Mouse (Mus musculus): ENCODE results near the gene Tspan18. TPM values are rescaled to one million over a fixed set of nuclear protein-coding genes. Genes with fewer than 3 reads are reported as not detected.
A peak's percentile ranks its signal among the peaks of the same experiment; 100 is the strongest.

Tspan18 gene
- polyA plus RNA-seq, 2 experiments = 2.2 to 2.3 TPM

- Histone ChIP-seq H3K27me3 (ENCODE audit: control insufficient read depth, insufficient read depth, low read length) (no peaks in the 10 kb centered on the region), H3K4me1 (replicated peaks; ENCODE audit: control insufficient read depth in 2 of 2, insufficient read depth in 2 of 2, low read length in 1 of 2) (no peaks in the 10 kb centered on the region), H3K4me2 (ENCODE audit: low read depth) (no peak overlapping the region), H3K9ac (replicated peaks) (no peak overlapping the region), H3K27ac (no peak overlapping the region), H3K9me3 (ENCODE audit: control insufficient read depth, low read length) (no peaks in the 10 kb centered on the region), H3K4me3 (ENCODE audit: insufficient read depth in 1 of 2, low read depth in 2 of 2, low read length in 2 of 2) (no peak overlapping the region), H3K36me3 (replicated peaks; ENCODE audit: control insufficient read depth, insufficient read depth, low read depth) (no peaks in the 10 kb centered on the region)
- WGBS (ENCODE audit: insufficient replicate concordance) = 35% methylated on average over 13 of the region's 13 CpGs
- peak in 2 of 3 experiments; percentile 19 to 29 for DNase-seq (ENCODE audit: low read depth in 3 of 3, low spot score in 3 of 3)
- no peak for ATAC-seq (ENCODE audit: insufficient read depth)
- TF ChIP-seq EP300 (IDR thresholded peaks at IDR 0.05; ENCODE audit: low read depth) (no peak), CTCF (IDR thresholded peaks at IDR 0.05; ENCODE audit: low read depth) (peak; percentile 97)
These were observed 134.8 kb downstream of the Tspan18 start for GRCm38 (mm10) chr2:93199531-93199974.

- ATAC-seq (ENCODE audit: insufficient read depth) = no peak
- TF ChIP-seq EP300 (IDR thresholded peaks at IDR 0.05; ENCODE audit: low read depth) (no peak), CTCF (IDR thresholded peaks at IDR 0.05; ENCODE audit: low read depth) (peak; percentile 95)
- H3K9me3 ChIP-seq (ENCODE audit: control insufficient read depth, low read length) = no peaks in the 10 kb centered on the region
These were observed 135.5 kb downstream of the Tspan18 start for GRCm38 (mm10) chr2:93198846-93199245.

DNA sequence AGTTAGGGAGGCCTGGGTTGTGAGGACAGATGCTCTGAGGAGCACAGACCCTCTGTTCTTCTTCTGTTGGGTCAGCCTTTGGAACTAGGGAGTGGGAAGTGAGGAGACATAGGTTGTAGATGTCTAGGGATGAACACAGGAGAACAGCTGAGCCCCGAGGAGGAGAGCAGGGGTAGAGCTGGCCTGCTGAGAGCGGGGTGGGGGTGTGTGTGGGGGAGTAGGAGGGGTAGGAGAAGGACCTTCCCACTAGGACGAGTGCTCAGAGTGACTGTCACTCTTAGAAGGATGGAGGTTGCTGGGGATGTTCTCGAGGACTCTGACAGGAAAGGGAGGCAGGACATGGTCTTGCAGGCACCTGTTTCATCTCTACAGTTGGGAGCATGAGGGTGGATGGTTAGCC, 140.5 kb downstream of the Tspan18 start:
- Histone ChIP-seq H3K9ac (replicated peaks) (no peak overlapping the region), H3K36me3 (replicated peaks; ENCODE audit: control insufficient read depth, insufficient read depth, low read depth) (no peaks in the 10 kb centered on the region), H3K27ac (no peak overlapping the region), H3K4me2 (ENCODE audit: low read depth) (no peak overlapping the region), H3K4me1 (replicated peaks; ENCODE audit: control insufficient read depth in 2 of 2, insufficient read depth in 2 of 2, low read length in 1 of 2) (no peaks in the 10 kb centered on the region), H3K4me3 (ENCODE audit: insufficient read depth in 1 of 2, low read depth in 2 of 2, low read length in 2 of 2) (no peak overlapping the region), H3K27me3 (ENCODE audit: control insufficient read depth, insufficient read depth, low read length) (peaks cover 9% of the 10 kb centered on the region), H3K9me3 (ENCODE audit: control insufficient read depth, low read length) (no peaks in the 10 kb centered on the region)
- WGBS (ENCODE audit: insufficient replicate concordance) = 30% methylated on average over 4 of the region's 4 CpGs
- DNase-seq (ENCODE audit: low read depth in 3 of 3, low spot score in 3 of 3) = no peak
- no peak for ATAC-seq (ENCODE audit: insufficient read depth)
- TF ChIP-seq EP300 (IDR thresholded peaks at IDR 0.05; ENCODE audit: low read depth) = no peak
- no peak for TF ChIP-seq CTCF (IDR thresholded peaks at IDR 0.05; ENCODE audit: low read depth)

More at GRCm38 (mm10) chr2:93198846-93199245, 135.5 kb downstream of the Tspan18 start:
- Histone ChIP-seq H3K9ac (replicated peaks) (no peak overlapping the region), H3K4me1 (replicated peaks; ENCODE audit: control insufficient read depth in 2 of 2, insufficient read depth in 2 of 2, low read length in 1 of 2) (no peaks in the 10 kb centered on the region), H3K27me3 (ENCODE audit: control insufficient read depth, insufficient read depth, low read length) (no peaks in the 10 kb centered on the region), H3K4me3 (ENCODE audit: insufficient read depth in 1 of 2, low read depth in 2 of 2, low read length in 2 of 2) (no peak overlapping the region), H3K36me3 (replicated peaks; ENCODE audit: control insufficient read depth, insufficient read depth, low read depth) (no peaks in the 10 kb centered on the region), H3K4me2 (ENCODE audit: low read depth) (no peak overlapping the region), H3K27ac (no peak overlapping the region)
- WGBS (ENCODE audit: insufficient replicate concordance) = 8% methylated on average over 3 of the region's 3 CpGs
- DNase-seq (ENCODE audit: low read depth in 3 of 3, low spot score in 3 of 3) = peak; percentile 46 to 60 (median 50)

DNA sequence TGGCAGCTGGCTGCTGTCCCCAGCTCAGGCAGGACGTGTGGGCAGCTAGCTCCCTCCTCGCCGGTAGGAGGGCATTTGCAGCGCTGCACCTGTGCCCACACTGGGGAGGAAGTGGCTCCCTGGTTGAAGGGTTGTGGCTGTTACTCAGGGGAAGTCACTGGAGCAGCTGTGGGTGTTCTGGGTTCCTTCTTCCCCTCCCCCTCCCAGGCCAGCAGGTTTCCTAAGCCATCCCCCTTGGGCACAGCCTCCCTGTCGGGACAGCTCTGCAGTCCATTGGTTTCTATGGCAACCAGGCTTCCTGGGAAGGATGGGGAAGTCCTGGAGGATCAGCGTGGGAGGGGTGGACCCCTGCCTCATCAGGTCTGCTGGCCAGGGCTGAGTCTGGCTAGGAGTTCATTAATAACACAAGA, 141.6 kb downstream of the Tspan18 start:
- H3K9ac ChIP-seq (replicated peaks) = no peak overlapping the region
- DNase-seq (ENCODE audit: low read depth in 3 of 3, low spot score in 3 of 3) = no peak
- no peaks in the 10 kb centered on the region for H3K4me1 ChIP-seq (replicated peaks; ENCODE audit: control insufficient read depth in 2 of 2, insufficient read depth in 2 of 2, low read length in 1 of 2)
- H3K27me3 ChIP-seq (ENCODE audit: control insufficient read depth, insufficient read depth, low read length) = peaks cover 20% of the 10 kb centered on the region
- WGBS (ENCODE audit: insufficient replicate concordance) = 16% methylated on average over 6 of the region's 6 CpGs
- no peak for ATAC-seq (ENCODE audit: insufficient read depth)
- no peak overlapping the region for H3K4me2 ChIP-seq (ENCODE audit: low read depth)
- TF ChIP-seq EP300 (IDR thresholded peaks at IDR 0.05; ENCODE audit: low read depth) = no peak
- TF ChIP-seq CTCF (IDR thresholded peaks at IDR 0.05; ENCODE audit: low read depth) = no peak
- H3K9me3 ChIP-seq (ENCODE audit: control insufficient read depth, low read length) = no peaks in the 10 kb centered on the region
- no peak overlapping the region for H3K27ac ChIP-seq
- no peak overlapping the region for H3K4me3 ChIP-seq (ENCODE audit: insufficient read depth in 1 of 2, low read depth in 2 of 2, low read length in 2 of 2)
- H3K36me3 ChIP-seq (replicated peaks; ENCODE audit: control insufficient read depth, insufficient read depth, low read depth) = no peaks in the 10 kb centered on the region

- H3K27ac ChIP-seq = no peak overlapping the region
These were observed 142.1 kb downstream of the Tspan18 start for GRCm38 (mm10) chr2:93192182-93192560.

More at GRCm38 (mm10) chr2:93192182-93192560, 142.1 kb downstream of the Tspan18 start:
- no peak overlapping the region for H3K4me3 ChIP-seq (ENCODE audit: insufficient read depth in 1 of 2, low read depth in 2 of 2, low read length in 2 of 2)
- ATAC-seq (ENCODE audit: insufficient read depth) (no peak), DNase-seq (ENCODE audit: low read depth in 3 of 3, low spot score in 3 of 3) (no peak)
- no peaks in the 10 kb centered on the region for H3K4me1 ChIP-seq (replicated peaks; ENCODE audit: control insufficient read depth in 2 of 2, insufficient read depth in 2 of 2, low read length in 1 of 2)
- 29% methylated on average over 9 of the region's 9 CpGs for WGBS (ENCODE audit: insufficient replicate concordance)
- H3K9ac ChIP-seq (replicated peaks) = no peak overlapping the region
- peaks cover 25% of the 10 kb centered on the region for H3K27me3 ChIP-seq (ENCODE audit: control insufficient read depth, insufficient read depth, low read length)
- TF ChIP-seq EP300 (IDR thresholded peaks at IDR 0.05; ENCODE audit: low read depth) (no peak), CTCF (IDR thresholded peaks at IDR 0.05; ENCODE audit: low read depth) (no peak)
- H3K9me3 ChIP-seq (ENCODE audit: control insufficient read depth, low read length) = no peaks in the 10 kb centered on the region
- H3K36me3 ChIP-seq (replicated peaks; ENCODE audit: control insufficient read depth, insufficient read depth, low read depth) = no peaks in the 10 kb centered on the region
- H3K4me2 ChIP-seq (ENCODE audit: low read depth) = no peak overlapping the region

Measured in liver, embryonic 14.5 days (tissue).